Mouse (Mus musculus): ENCODE data around the gene Nop16. TPM values are rescaled to one million over a fixed set of nuclear protein-coding genes. Genes with fewer than 3 reads are reported as not detected.

Nop16 gene
- total RNA-seq, 2 experiments from 2014 or later = 16.5 to 17.3 TPM

DNA sequence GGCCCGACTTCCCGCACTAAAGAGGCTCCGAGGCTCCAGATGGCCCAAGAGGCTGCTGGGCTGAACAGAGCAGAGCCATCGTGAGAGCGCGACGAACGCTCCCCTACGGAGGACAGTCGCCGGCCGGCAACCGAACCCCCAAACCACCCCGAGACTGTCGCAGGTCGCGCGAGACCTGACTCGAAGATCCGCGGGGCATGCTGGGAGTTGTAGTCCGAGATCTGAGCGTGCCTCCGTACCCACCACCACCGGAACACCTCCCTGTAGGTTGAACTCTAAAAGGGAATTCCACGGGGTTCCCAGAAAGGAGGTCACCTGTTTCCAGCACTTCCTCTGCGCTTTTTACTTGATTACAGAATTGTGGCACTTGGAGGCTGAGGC, 24.7 kb downstream of the Nop16 start, which contains the start of gene 4833439L19Rik:
TSS of gene 4833439L19Rik (minus strand) at position 235 of the 381 bp plus-strand sequence.
- intact Hi-C loops (cut with DNase I) = loop anchor here (1.0 to 10.0 kb wide), 3 partner anchors 25 to 260 kb away; partner anchors contain the start of genes Faf2, Higd2a and Nop16
- peak; percentile 93 to 96 for DNase-seq

DNA sequence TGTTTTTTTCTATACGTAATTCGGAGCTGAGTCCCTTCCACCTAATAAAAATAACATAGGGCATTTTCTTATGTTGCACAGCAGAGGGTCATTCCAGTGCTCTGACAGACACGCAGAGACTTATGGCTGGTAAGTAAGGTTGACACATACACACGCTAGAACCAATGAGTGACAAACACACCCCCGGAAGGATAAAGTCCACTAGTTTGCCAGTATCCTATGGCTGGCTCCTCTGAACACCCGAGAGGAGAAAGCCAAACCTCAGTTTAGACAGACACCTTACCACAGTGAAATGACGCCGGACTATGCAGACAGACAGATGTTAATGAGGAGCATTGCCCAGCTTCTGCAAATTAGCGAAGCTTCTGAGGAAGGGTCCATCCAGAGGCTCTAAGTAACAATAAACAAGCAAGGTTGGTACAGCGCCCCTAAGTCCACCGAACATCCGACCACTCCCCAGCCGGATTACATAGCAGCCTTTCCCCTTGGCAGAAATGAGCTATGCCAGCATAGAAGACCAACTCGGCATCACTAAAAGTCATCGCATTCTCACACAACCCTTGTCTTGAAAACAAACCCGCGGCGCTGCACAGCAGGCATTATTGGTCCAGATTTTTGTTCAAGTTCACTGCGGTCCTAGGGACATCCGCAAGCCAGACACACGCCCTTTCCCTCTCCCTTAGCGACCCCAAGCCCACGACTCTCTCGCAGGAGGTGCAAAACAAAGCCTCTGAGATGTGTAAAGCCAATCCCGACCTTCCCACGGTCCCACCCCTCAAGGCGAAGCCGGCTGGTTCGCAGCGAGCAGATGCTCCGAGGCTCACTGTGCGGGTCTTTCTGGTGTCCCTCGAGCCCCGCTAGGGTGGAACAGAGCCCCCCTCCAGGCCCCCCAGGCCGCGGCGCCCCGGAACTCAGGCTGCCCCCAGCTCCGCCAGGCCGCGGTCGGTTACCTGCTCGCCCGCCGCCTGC, 25.4 kb downstream of the Nop16 start:
- DNase-seq = no peak
- intact Hi-C loops (cut with DNase I) = loop anchor here (1.0 to 10.0 kb wide), 5 partner anchors 26 to 260 kb away; partner anchors contain the start of genes Faf2, Higd2a, Nop16 and Thoc3

DNA sequence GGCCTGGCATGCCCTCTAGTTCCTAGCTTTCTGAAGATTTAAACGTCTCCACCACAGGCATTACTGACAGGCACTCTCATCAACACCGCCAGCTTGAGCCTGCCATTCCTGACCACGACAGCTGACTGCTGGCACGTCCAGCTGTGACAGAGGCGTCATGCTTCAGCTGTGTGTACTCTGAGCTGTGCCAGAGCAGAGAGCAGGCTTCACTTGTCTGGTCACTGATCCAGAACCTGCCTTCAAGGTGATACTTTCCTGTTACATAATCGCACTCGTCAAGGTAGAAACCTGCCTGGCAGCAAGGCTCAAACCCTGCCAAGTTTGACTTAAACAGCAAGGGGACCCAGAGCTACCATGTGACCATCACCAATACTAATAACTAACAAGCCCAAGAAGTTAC, 27.3 kb downstream of the Nop16 start:
- intact Hi-C loops (cut with DNase I) = loop anchor here (5.0 to 10.0 kb wide), 3 partner anchors 95 to 258 kb away; partner anchors contain the start of gene Thoc3
- no peak for DNase-seq

DNA sequence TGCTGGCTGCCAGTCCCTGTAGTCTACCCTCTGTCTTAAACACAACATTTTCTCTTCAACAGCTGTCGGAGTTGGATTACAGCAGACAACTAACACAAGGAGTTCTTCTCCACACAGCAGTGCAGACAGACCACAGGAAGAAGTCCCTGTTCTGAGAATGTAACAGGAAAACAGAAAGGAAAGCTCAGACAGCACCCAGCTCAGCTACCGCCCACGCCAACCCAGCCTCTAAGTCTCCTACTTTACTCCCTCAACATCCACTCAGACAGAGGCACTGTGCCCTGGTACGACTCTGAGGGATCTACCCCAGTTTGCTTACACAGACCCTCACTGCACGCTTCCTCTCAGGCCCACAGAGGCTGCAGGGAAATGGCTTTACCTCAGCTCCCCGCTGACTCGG, 29.3 kb downstream of the Nop16 start:
- DNase-seq = no peak
- intact Hi-C loops (cut with DNase I) = loop anchor here (5.0 to 10.0 kb wide), 3 partner anchors 93 to 256 kb away; partner anchors contain the start of gene Thoc3

- intact Hi-C loops (cut with DNase I) = loop anchor here (5.0 to 10.0 kb wide), 3 partner anchors 92 to 255 kb away; partner anchors contain the start of gene Thoc3
- no peak for DNase-seq
These were observed 30.2 kb downstream of the Nop16 start for GRCm38 (mm10) chr13:54559656-54560055.

DNA sequence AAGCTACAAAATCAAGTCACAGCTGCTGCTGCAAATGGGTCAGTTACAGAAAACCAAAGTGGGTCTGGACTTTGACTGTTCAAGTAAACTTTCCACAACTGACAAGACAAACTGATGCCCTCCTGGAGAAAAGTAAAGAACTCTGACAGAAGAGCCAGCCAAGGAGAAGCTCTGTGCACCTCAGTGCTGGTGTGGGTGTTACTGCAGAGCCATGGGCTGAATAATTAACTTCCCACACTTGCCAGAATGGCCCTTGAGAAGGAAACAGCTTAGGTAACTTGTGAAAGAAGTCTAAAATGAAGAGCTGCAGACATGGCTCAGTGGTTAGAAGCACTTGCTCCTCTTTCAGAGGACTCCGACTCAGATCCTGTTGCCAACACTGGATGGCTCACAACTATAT, 32.2 kb downstream of the Nop16 start:
- DNase-seq = no peak
- intact Hi-C loops (cut with DNase I) = no loop called here

- intact Hi-C loops (cut with DNase I) = no loop called here
- DNase-seq = peak; percentile 42
These were observed 33.1 kb downstream of the Nop16 start for GRCm38 (mm10) chr13:54556796-54557195.

- intact Hi-C loops (cut with DNase I) = no loop called here
- no peak for DNase-seq
These were observed 33.7 kb downstream of the Nop16 start for GRCm38 (mm10) chr13:54556176-54556575.

GRCm38 (mm10) chr13:54548036-54548435, 41.9 kb downstream of the Nop16 start:
- intact Hi-C loops (cut with DNase I) = no loop called here
- no peak for DNase-seq

Small RNA genes lying within 50 kb of the gene (microRNA-seq; reads per million reads assigned to microRNA genes)
- 0 reads per million in 2 experiments for gene Gm24195 (ENCODE audit: borderline number of aligned reads in 2 of 2)

Other genes starting within 250 kb of the Nop16 start
- gene Cplx2, start 218.7 kb downstream of the Nop16 start, total RNA-seq (2021) = 1 to 10 TPM; 2.3 to 3.3 TPM
- 10 to 100 TPM; 18.7 to 21.4 TPM for gene Thoc3, start 121.2 kb downstream of the Nop16 start, total RNA-seq (2021)
- gene Simc1, start 86.3 kb downstream of the Nop16 start, total RNA-seq (2021) = 1 to 10 TPM; 1.3 to 2.1 TPM
- 10 to 100 TPM; 91.5 TPM for gene 4833439L19Rik, start 24.7 kb downstream of the Nop16 start, total RNA-seq (2021)
- gene Arl10, start 15.1 kb downstream of the Nop16 start, total RNA-seq (2021) = 1 to 10 TPM; 6.8 to 7.3 TPM
- 100 to 1,000 TPM; 194 to 196 TPM for gene Higd2a, start 117 bp upstream of the Nop16 start, total RNA-seq (2021)
- gene Cltb, start 21.3 kb upstream of the Nop16 start, total RNA-seq (2021) = 100 to 1,000 TPM in 1 of 2 experiments, 10 to 100 TPM in 1; 97.1 to 104 TPM
- gene Faf2, start 31.7 kb upstream of the Nop16 start, total RNA-seq (2021) = 10 to 100 TPM; 21.3 to 23.0 TPM
- 10 to 100 TPM; 50.1 to 54.7 TPM for gene Rnf44, start 103.8 kb upstream of the Nop16 start, total RNA-seq (2021)
- gene Cdhr2, start 111.4 kb upstream of the Nop16 start, total RNA-seq (2021) = not detected
- gene Gprin1, start 159.8 kb upstream of the Nop16 start, total RNA-seq (2021) = not detected
- gene Sncb, start 176.5 kb upstream of the Nop16 start, total RNA-seq (2021) = not detected
- not detected for gene Eif4e1b, start 193.9 kb upstream of the Nop16 start, total RNA-seq (2021)
- gene Tspan17, start 199.3 kb upstream of the Nop16 start, total RNA-seq (2021) = 10 to 100 TPM in 1 of 2 experiments, 1 to 10 TPM in 1; 7.6 to 13.0 TPM